Mouse (Mus musculus) gastrocnemius, postnatal 14 days (tissue): ENCODE results near the gene Sfxn2. TPM values are rescaled to one million over a fixed set of nuclear protein-coding genes. Genes with fewer than 3 reads are reported as not detected.

Source experiments
- DNase-seq: peaks from one replicate; pipeline ENCODE4 v3.0.0; 2021; ENCODE audit warnings: mixed read lengths
- intact Hi-C: fragments of 180-260 bp; cut with DNase I; formaldehyde crosslinking; loops from one replicate; pipeline ENCODE4 v1.15.1; 2025; ENCODE audit warnings: low total_unique reads
- total RNA-seq, 2 experiments: library from RNA; stranded (reverse); gene quantifications; 2 replicates each; pipeline ENCODE4 v1.2.3; 2021

Gene Sfxn2
- total RNA-seq, 2 experiments from 2014 or later: 2.8 to 3.4 TPM

GRCm38 (mm10) chr19:46622659-46623193 is 49.6 kb downstream of the Sfxn2 start:
- intact Hi-C loops: no loop called here
- DNase-seq: no peak

DNA sequence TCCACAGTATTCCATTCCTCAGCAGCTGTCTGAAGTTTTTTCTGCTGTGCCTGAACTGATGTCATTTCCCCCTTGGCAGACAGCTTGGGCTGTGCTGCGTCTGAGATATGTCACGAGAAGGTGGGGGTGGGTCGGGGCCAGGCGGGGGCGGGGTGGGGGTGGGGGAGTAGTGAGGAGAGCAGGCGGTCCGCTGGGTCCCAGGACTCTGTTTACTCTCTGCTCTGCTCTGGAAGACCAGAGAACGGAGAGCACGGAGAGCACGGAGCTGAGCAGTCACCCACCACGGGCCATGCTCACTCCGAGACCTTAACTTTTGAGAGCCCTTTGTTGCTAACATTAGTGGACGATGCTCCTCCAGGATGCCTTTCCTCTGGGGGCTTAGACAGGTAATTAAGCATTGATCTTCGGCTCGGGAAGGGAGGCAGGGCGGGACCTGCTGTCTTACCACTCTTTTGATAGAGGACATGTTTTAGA is 50.1 kb downstream of the Sfxn2 start:
- DNase-seq: peak; percentile 39
- intact Hi-C loops: no loop called here

GRCm38 (mm10) chr19:46623790-46624772 is 50.9 kb downstream of the Sfxn2 start:
- DNase-seq: peak; percentile 60
- intact Hi-C loops: no loop called here

DNA sequence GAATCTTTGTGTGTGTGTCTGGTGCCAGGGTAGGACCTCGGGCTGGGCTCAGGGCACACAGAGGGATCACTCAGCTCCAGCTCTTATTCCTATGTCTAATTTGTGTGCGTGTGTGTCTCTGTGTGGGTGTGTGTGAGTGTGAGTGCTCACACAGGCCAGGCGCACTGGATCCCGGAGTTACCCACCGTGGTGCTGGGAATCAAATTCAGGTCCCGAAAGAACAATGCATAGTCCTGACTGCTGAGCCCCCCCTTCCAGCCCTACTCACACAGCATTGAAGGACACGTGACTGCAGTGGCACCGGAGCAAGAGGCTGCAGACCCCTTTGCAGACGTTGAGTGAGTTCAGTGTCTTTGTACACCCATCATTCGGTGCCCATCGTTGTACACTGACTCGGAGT is 51.9 kb downstream of the Sfxn2 start:
- intact Hi-C loops: no loop called here
- DNase-seq: no peak

DNA sequence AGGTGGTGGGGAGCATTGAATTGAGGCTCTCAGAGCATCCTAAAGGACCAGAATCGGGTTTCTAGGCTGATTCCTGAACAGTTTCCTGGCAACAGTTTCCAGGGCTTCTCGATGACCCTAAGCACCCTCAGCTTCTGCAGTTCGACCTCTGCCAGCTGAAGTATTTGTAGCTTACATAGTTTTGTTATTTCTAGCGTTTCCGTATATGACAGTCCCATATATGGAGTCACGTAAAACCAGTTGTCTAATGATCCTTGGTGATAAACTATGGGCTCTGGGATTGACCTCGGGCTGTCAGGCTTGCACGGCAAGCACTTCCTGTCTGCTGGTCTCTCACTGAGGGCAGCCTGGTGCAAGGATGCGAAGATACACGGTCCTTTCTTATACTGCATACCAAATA is 52.4 kb downstream of the Sfxn2 start:
- no peak for DNase-seq
- intact Hi-C loops: no loop called here

- DNase-seq: no peak
- intact Hi-C loops: no loop called here
Observed at GRCm38 (mm10) chr19:46628403-46628802, 55.2 kb downstream of the Sfxn2 start.

DNA sequence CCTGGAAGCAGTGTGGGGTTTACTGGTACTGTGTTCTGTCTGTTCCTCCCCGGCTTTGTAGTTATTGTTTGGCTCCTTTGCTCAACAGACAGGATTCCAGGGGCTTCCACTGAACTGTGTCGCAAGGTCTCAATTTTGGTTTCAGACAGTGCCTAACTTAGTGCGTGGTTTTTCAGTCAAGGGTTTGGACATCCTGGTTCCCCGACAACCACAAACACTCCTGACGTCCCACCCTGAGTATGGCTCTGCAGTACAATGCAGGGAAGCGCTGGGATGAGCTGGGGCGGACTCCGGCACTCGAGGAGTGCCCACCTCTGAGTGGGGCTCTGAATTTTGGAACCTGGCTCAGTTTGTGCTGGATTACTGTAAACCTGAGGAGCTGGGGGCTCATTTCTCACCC is 56.6 kb downstream of the Sfxn2 start:
- DNase-seq: no peak
- intact Hi-C loops: no loop called here

- intact Hi-C loops: no loop called here
- DNase-seq: no peak
Observed at GRCm38 (mm10) chr19:46631637-46632036, 58.5 kb downstream of the Sfxn2 start.

GRCm38 (mm10) chr19:46635766-46636165 is 62.6 kb downstream of the Sfxn2 start:
- intact Hi-C loops: no loop called here
- no peak for DNase-seq

GRCm38 (mm10) chr19:46637598-46637997 is 64.4 kb downstream of the Sfxn2 start:
- no peak for DNase-seq
- intact Hi-C loops: no loop called here

DNA sequence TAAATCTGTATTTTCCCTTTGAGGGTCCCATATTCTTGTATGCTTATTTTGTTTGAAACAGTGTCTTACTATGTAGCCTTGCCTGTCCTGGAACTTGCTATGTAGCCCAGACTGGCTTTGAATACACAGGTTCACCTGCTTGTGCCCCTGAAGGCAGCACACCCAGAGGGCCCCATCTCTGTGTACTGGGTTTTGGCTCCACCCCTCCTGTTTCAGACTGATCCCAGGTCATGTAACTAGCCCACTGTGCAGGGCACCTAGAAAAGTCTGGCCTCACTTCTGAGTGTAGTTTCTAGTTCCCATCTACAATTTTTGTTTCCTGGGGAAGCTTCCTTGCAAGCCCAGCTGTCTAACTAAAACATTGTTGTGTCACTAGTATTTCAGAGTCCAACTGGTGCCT is 65.9 kb downstream of the Sfxn2 start:
- DNase-seq: no peak
- intact Hi-C loops: no loop called here

GRCm38 (mm10) chr19:46639496-46639895 is 66.3 kb downstream of the Sfxn2 start:
- intact Hi-C loops: no loop called here
- no peak for DNase-seq

- intact Hi-C loops: no loop called here
Observed at GRCm38 (mm10) chr19:46640780-46641179, 67.6 kb downstream of the Sfxn2 start.

GRCm38 (mm10) chr19:46641420-46642085 is 68.4 kb downstream of the Sfxn2 start:
- peak; percentile 75 for DNase-seq
- intact Hi-C loops: no loop called here

More at GRCm38 (mm10) chr19:46640780-46641179, 67.6 kb downstream of the Sfxn2 start:
- DNase-seq: no peak

- no peak for DNase-seq
- intact Hi-C loops: no loop called here
Observed at GRCm38 (mm10) chr19:46642136-46642753, 69.1 kb downstream of the Sfxn2 start.

DNA sequence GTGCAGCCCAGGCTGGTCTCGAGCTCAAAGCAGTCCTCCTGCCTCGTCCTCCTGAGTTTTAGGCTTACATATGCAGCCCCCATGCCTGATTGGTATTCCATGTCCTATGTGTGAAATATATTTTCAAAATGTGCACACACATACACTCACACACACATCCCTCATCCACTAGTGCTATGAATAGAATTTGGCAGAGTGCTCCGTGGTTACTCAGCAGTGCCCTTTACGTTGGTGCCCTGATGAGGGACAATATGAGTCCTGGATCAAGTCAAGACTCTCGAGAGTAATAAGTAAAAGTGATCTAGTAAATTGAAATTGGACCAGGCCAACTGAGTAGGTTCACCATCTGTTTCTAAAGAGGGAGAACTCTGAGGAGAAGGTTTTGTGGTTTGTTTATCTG is 70.1 kb downstream of the Sfxn2 start:
- DNase-seq: no peak
- intact Hi-C loops: no loop called here

- DNase-seq: no peak
- intact Hi-C loops: no loop called here
Observed at GRCm38 (mm10) chr19:46644343-46644792, 71.2 kb downstream of the Sfxn2 start.

DNA sequence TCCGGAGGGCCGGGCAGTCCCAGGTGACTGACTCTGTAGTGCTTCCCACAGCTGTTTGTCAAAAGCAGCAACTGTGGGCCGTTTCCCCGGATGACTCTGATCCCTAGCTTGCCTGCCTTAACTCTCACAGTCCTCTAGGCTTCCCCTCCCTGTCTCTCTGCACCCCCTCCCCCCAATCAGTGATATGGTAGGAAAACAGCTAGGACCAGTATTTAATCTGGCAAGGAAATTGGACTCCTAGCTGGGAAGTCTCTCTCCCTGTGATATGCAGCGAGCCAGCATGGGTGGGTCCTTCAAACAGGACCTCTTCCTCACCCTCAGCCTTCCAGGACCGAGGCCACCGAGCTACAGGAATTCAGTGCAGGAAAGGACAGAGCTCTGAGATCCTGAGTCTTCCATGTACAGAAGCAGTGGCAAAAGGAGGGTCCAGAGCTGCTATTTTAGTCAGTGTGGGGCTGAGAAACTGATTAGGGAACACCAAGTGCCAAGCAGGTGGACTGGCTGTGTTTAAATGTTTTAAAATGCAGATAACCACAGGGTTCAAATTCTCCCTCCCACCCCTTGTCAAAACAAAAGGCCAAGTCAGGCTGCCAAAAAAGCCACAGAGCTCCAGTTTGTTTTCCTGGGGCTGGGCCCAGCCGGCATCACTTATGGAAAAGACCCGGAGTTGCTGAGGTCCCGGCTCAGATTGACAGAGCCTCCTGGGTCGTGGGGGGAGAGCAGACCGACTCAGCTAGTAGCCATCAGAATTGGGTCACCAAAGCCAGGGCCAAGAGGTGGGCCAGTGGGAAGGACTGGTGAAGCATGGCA is 71.8 kb downstream of the Sfxn2 start:
- intact Hi-C loops: loop anchor here (5.0 kb wide), 1 partner anchor 38 kb away; no protein-coding TSS in a partner anchor
- DNase-seq: peak; percentile 59

DNA sequence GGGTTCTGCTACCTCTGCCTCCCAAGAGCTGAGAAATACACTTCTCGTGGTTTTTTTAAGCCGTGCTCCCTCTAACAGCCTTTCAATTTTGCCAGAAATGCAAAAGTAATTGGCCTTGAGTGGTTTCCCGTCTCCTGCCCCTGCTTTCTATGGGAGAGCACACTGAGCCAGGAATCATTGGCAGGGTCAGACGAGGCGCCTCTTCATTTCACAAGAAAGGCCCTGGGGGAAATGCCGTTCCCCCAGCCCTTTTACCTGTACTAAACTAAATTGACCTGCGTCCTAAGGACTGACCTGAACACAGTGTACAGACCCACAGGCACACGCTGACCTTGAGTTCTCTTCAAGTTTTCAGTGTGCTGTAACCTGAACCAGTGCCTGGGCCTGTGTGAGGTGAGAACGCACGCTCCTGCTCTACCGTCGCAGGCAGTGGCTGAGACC is 72.9 kb downstream of the Sfxn2 start:
- intact Hi-C loops: loop anchor here (5.0 kb wide), 1 partner anchor 39 kb away; no protein-coding TSS in a partner anchor
- no peak for DNase-seq
